Mouse (Mus musculus): ENCODE results near the gene Asb10. TPM values are rescaled to one million over a fixed set of nuclear protein-coding genes. Genes with fewer than 3 reads are reported as not detected.

Gene Asb10
- polyA plus RNA-seq, 1 experiment from 2014 or later = 0.56 TPM

GRCm38 (mm10) chr5:24533391-24533790 is 7.4 kb downstream of the Asb10 start:
- H3K9me3 ChIP-seq = no peaks in the 10 kb centered on the region
- H3K27me3 ChIP-seq = peaks cover 49% of the 10 kb centered on the region
- peaks cover 6% of the 10 kb centered on the region; the same call in 1 of the 2 replicates for H3K4me1 ChIP-seq
- WGBS = 41% methylated on average over 11 of the region's 11 CpGs
- no peaks in the 10 kb centered on the region for H3K36me3 ChIP-seq
- H3K4me2 ChIP-seq = no peak overlapping the region
- no peak overlapping the region for H3K9ac ChIP-seq
- H3K27ac ChIP-seq = no peak overlapping the region
- ATAC-seq (ENCODE audit: insufficient number of reproducible peaks, insufficient read depth, low FRiP score, low TSS enrichment, low read depth) = no peak
- H3K4me3 ChIP-seq = no peak overlapping the region

GRCm38 (mm10) chr5:24530042-24530689 is 10.6 kb downstream of the Asb10 start:
- ATAC-seq (ENCODE audit: insufficient number of reproducible peaks, insufficient read depth, low FRiP score, low TSS enrichment, low read depth) = peak; percentile 50; the same call in 1 of the 2 replicates

GRCm38 (mm10) chr5:24527780-24528179 is 13.0 kb downstream of the Asb10 start:
- 12% methylated on average over 6 of the region's 6 CpGs for WGBS
- ATAC-seq (ENCODE audit: insufficient number of reproducible peaks, insufficient read depth, low FRiP score, low TSS enrichment, low read depth) = no peak
- no peak overlapping the region for H3K9ac ChIP-seq
- no peak overlapping the region for H3K4me3 ChIP-seq
- no peaks in the 10 kb centered on the region for H3K36me3 ChIP-seq
- H3K4me2 ChIP-seq = no peak overlapping the region
- no peaks in the 10 kb centered on the region for H3K9me3 ChIP-seq
- peaks cover 91% of the 10 kb centered on the region for H3K27me3 ChIP-seq
- H3K27ac ChIP-seq = no peak overlapping the region
- H3K4me1 ChIP-seq = peaks cover 21% of the 10 kb centered on the region

More at GRCm38 (mm10) chr5:24530042-24530689, 10.6 kb downstream of the Asb10 start:
- H3K27ac ChIP-seq = no peak overlapping the region
- no peak overlapping the region for H3K9ac ChIP-seq
- H3K36me3 ChIP-seq = no peaks in the 10 kb centered on the region
- H3K4me2 ChIP-seq = no peak overlapping the region
- H3K4me1 ChIP-seq = peaks cover 21% of the 10 kb centered on the region
- H3K27me3 ChIP-seq = peaks cover 76% of the 10 kb centered on the region
- H3K4me3 ChIP-seq = no peak overlapping the region
- WGBS = 19% methylated on average over 24 of the region's 24 CpGs
- H3K9me3 ChIP-seq = no peaks in the 10 kb centered on the region

- WGBS = under 1% methylated on average over 39 of the region's 49 CpGs
- Histone ChIP-seq H3K9me3 (no peaks in the 10 kb centered on the region), H3K4me1 (peaks cover 21% of the 10 kb centered on the region), H3K9ac (peak within 1 kb of the TSS; percentile 44; the same call in 1 of the 2 replicates), H3K27ac (no peak within 1 kb of the TSS), H3K4me3 (peak within 1 kb of the TSS; percentile 46), H3K36me3 (no peaks in the 10 kb centered on the region), H3K27me3 (peaks cover 97% of the 10 kb centered on the region), H3K4me2 (peak within 1 kb of the TSS; percentile 76)
- ATAC-seq (ENCODE audit: insufficient number of reproducible peaks, insufficient read depth, low FRiP score, low TSS enrichment, low read depth) = no peak
Measured at GRCm38 (mm10) chr5:24526889-24527230, 13.9 kb downstream of the Asb10 start, which contains the start of gene Gbx1. TSS of gene Gbx1 (minus strand) at chr5:24527202.

GRCm38 (mm10) chr5:24526190-24526888 is 14.4 kb downstream of the Asb10 start:
- no peak for ATAC-seq (ENCODE audit: insufficient number of reproducible peaks, insufficient read depth, low FRiP score, low TSS enrichment, low read depth)
- Histone ChIP-seq H3K9ac (peak overlapping the region; percentile 44; the same call in 1 of the 2 replicates), H3K4me1 (peaks cover 21% of the 10 kb centered on the region), H3K4me2 (peak overlapping the region; percentile 76), H3K36me3 (no peaks in the 10 kb centered on the region), H3K27me3 (peaks cover 97% of the 10 kb centered on the region), H3K4me3 (peak overlapping the region; percentile 46), H3K9me3 (no peaks in the 10 kb centered on the region), H3K27ac (no peak overlapping the region)
- under 1% methylated on average over 60 of the region's 109 CpGs for WGBS

GRCm38 (mm10) chr5:24525360-24526189 is 15.2 kb downstream of the Asb10 start:
- no peaks in the 10 kb centered on the region for H3K36me3 ChIP-seq
- H3K9ac ChIP-seq = peak overlapping the region; percentile 44; the same call in 1 of the 2 replicates
- peak overlapping the region; percentile 46 for H3K4me3 ChIP-seq
- WGBS = 3% methylated on average over 34 of the region's 34 CpGs
- H3K27ac ChIP-seq = no peak overlapping the region
- H3K4me1 ChIP-seq = peaks cover 20% of the 10 kb centered on the region
- peak overlapping the region; percentile 76 for H3K4me2 ChIP-seq
- peaks cover 93% of the 10 kb centered on the region for H3K27me3 ChIP-seq
- no peaks in the 10 kb centered on the region for H3K9me3 ChIP-seq
- no peak for ATAC-seq (ENCODE audit: insufficient number of reproducible peaks, insufficient read depth, low FRiP score, low TSS enrichment, low read depth)

GRCm38 (mm10) chr5:24524522-24524921 is 16.3 kb downstream of the Asb10 start:
- Histone ChIP-seq H3K27me3 (peaks cover 94% of the 10 kb centered on the region), H3K4me2 (no peak overlapping the region), H3K27ac (no peak overlapping the region), H3K36me3 (no peaks in the 10 kb centered on the region), H3K4me3 (no peak overlapping the region), H3K9ac (no peak overlapping the region), H3K4me1 (peaks cover 15% of the 10 kb centered on the region), H3K9me3 (no peaks in the 10 kb centered on the region)
- 6% methylated on average over 4 of the region's 4 CpGs for WGBS
- ATAC-seq (ENCODE audit: insufficient number of reproducible peaks, insufficient read depth, low FRiP score, low TSS enrichment, low read depth) = no peak

- WGBS = 40% methylated on average over 8 of the region's 8 CpGs
- H3K4me1 ChIP-seq = peaks cover 15% of the 10 kb centered on the region
- H3K27ac ChIP-seq = no peak overlapping the region
Measured at GRCm38 (mm10) chr5:24523806-24524205, 17.0 kb downstream of the Asb10 start.

GRCm38 (mm10) chr5:24521366-24521765 is 19.4 kb downstream of the Asb10 start:
- H3K27me3 ChIP-seq = peaks cover 85% of the 10 kb centered on the region
- 67% methylated on average over 8 of the region's 8 CpGs for WGBS

More at GRCm38 (mm10) chr5:24523806-24524205, 17.0 kb downstream of the Asb10 start:
- Histone ChIP-seq H3K36me3 (no peaks in the 10 kb centered on the region), H3K4me3 (no peak overlapping the region), H3K27me3 (peaks cover 91% of the 10 kb centered on the region), H3K9me3 (no peaks in the 10 kb centered on the region), H3K9ac (no peak overlapping the region), H3K4me2 (no peak overlapping the region)
- no peak for ATAC-seq (ENCODE audit: insufficient number of reproducible peaks, insufficient read depth, low FRiP score, low TSS enrichment, low read depth)

GRCm38 (mm10) chr5:24512271-24512670 is 28.5 kb downstream of the Asb10 start:
- WGBS = 39% methylated on average over 8 of the region's 8 CpGs

More at GRCm38 (mm10) chr5:24521366-24521765, 19.4 kb downstream of the Asb10 start:
- no peak overlapping the region for H3K9ac ChIP-seq
- no peak overlapping the region for H3K4me3 ChIP-seq
- no peaks in the 10 kb centered on the region for H3K36me3 ChIP-seq
- H3K27ac ChIP-seq = no peak overlapping the region
- H3K4me1 ChIP-seq = peaks cover 11% of the 10 kb centered on the region
- ATAC-seq (ENCODE audit: insufficient number of reproducible peaks, insufficient read depth, low FRiP score, low TSS enrichment, low read depth) = no peak
- no peaks in the 10 kb centered on the region for H3K9me3 ChIP-seq
- H3K4me2 ChIP-seq = no peak overlapping the region

GRCm38 (mm10) chr5:24510635-24511034 is 30.1 kb downstream of the Asb10 start:
- Histone ChIP-seq H3K9ac (no peak overlapping the region), H3K4me2 (no peak overlapping the region), H3K27me3 (peaks cover 9% of the 10 kb centered on the region), H3K27ac (no peak overlapping the region), H3K9me3 (no peaks in the 10 kb centered on the region), H3K36me3 (no peaks in the 10 kb centered on the region), H3K4me1 (peaks cover 10% of the 10 kb centered on the region), H3K4me3 (no peak overlapping the region)
- 45% methylated on average over 11 of the region's 11 CpGs for whole genome bisulfite sequencing
- ATAC-seq (ENCODE audit: insufficient number of reproducible peaks, insufficient read depth, low FRiP score, low TSS enrichment, low read depth) = no peak

More at GRCm38 (mm10) chr5:24512271-24512670, 28.5 kb downstream of the Asb10 start:
- ATAC-seq (ENCODE audit: insufficient number of reproducible peaks, insufficient read depth, low FRiP score, low TSS enrichment, low read depth) = no peak
- Histone ChIP-seq H3K27me3 (peaks cover 10% of the 10 kb centered on the region; the same call in 1 of the 2 replicates), H3K4me1 (peaks cover 10% of the 10 kb centered on the region), H3K27ac (no peak overlapping the region), H3K9ac (no peak overlapping the region), H3K36me3 (no peaks in the 10 kb centered on the region), H3K9me3 (no peaks in the 10 kb centered on the region), H3K4me3 (no peak overlapping the region), H3K4me2 (no peak overlapping the region)
